29 mouse cellular contexts compared by ENCODE assay signal in the genomic region with DNA sequence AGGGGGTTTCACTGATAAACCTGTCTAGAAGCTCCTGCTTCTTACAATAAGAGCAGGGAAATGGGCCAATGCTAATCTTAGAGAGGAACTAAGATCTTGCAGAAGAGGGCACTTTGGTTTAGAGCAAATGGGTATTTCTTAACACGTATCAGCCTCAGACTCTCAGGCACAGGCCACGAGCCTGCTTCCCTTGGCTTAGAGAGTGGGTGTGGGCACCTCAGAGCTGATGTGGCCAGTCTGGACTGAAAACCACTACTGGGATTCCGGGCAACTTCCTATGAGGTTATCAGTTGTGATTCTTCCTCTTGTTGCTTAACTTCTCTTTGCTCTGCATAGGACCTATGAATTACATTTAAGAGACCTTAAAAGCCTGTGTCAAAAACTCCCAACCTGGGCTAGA. TPM values are rescaled to one million over a fixed set of nuclear protein-coding genes. Genes with fewer than 3 reads are reported as not detected.
DNase-seq lines count a peak whose midpoint lies in the region; ATAC-seq lines count a peak whose summit lies in the region.
"Had no signal": no experiment of that assay in that cellular context is flagged by ENCODE, and none has a peak within 500 bp of the region (broad histone marks: within the 10 kb centered on the region; RNA-seq: fewer than 3 reads in every experiment).

No protein-coding gene starts in this region.

- no peak overlapping the region for H3K4me3 ChIP-seq in heart, embryonic 12.5 days
- H3K4me3 ChIP-seq in heart, embryonic 11.5 days (ENCODE audit: low read depth, low read length): no peak overlapping the region
- H3K4me3 ChIP-seq: embryonic facial prominence, embryonic 15.5 days; forebrain, embryonic 15.5 days; heart, adult 2 months; heart, embryonic 15.5 days; hindbrain, embryonic 10.5 days; limb, embryonic 15.5 days; liver, embryonic 15.5 days; megakaryocyte, embryonic 14.5 days; midbrain, embryonic 13.5 days; neural tube, embryonic 12.5 days had no signal

- WGBS in heart, embryonic 12.5 days: 74% methylated on average over 3 of the region's 3 CpGs
- WGBS in heart, embryonic 11.5 days (ENCODE audit: insufficient replicate concordance): 81% methylated on average over 3 of the region's 3 CpGs

- ATAC-seq in heart, embryonic 12.5 days (ENCODE audit: insufficient number of reproducible peaks, low FRiP score): no peak
- ATAC-seq in common myeloid progenitor, adult 5-6 weeks (replicated peaks; ENCODE audit: low read depth, poor library complexity, severe bottlenecking): peak; percentile 86
- no peak for ATAC-seq in heart, embryonic 11.5 days (replicated peaks; ENCODE audit: insufficient number of reproducible peaks, low FRiP score, low TSS enrichment)
- ATAC-seq: forebrain, embryonic 15.5 days; hindbrain, embryonic 16.5 days; intestine, embryonic 16.5 days; midbrain, embryonic 13.5 days had no signal

- no peak overlapping the region for H3K9ac ChIP-seq in heart, embryonic 12.5 days
- no peak overlapping the region for H3K9ac ChIP-seq in heart, embryonic 11.5 days (ENCODE audit: low read depth, low read length)
- H3K9ac ChIP-seq: embryonic facial prominence, embryonic 15.5 days; forebrain, embryonic 15.5 days; heart, embryonic 15.5 days; limb, embryonic 15.5 days; liver, embryonic 15.5 days; midbrain, embryonic 13.5 days; neural tube, embryonic 12.5 days had no signal

- H3K27ac ChIP-seq in heart, embryonic 12.5 days (ENCODE audit: poor library complexity, severe bottlenecking): no peak overlapping the region
- no peak overlapping the region for H3K27ac ChIP-seq in heart, embryonic 11.5 days (ENCODE audit: low read depth, low read length)
- H3K27ac ChIP-seq: embryonic facial prominence, embryonic 15.5 days; forebrain, embryonic 15.5 days; heart, adult 2 months; heart, embryonic 15.5 days; hindbrain, embryonic 10.5 days; limb, embryonic 15.5 days; liver, embryonic 15.5 days; midbrain, embryonic 13.5 days; neural tube, embryonic 12.5 days had no signal

- peaks cover 26% of the 10 kb centered on the region for H3K36me3 ChIP-seq in heart, embryonic 12.5 days
- peaks cover 3% of the 10 kb centered on the region; the same call in 1 of the 2 replicates for H3K36me3 ChIP-seq in heart, embryonic 11.5 days (ENCODE audit: control insufficient read depth, insufficient read depth, low read length)

- no peaks in the 10 kb centered on the region for H3K27me3 ChIP-seq in heart, embryonic 12.5 days (replicated peaks)
- H3K27me3 ChIP-seq in heart, embryonic 11.5 days (ENCODE audit: control insufficient read depth, insufficient read depth, low read length): no peaks in the 10 kb centered on the region
- H3K27me3 ChIP-seq: embryonic facial prominence, embryonic 15.5 days; forebrain, embryonic 15.5 days; heart, embryonic 15.5 days; limb, embryonic 15.5 days; liver, embryonic 15.5 days; megakaryocyte, embryonic 14.5 days; midbrain, embryonic 13.5 days; neural tube, embryonic 12.5 days had no signal

- no peaks in the 10 kb centered on the region for H3K9me3 ChIP-seq in heart, embryonic 12.5 days (replicated peaks)
- no peaks in the 10 kb centered on the region for H3K9me3 ChIP-seq in heart, embryonic 11.5 days (replicated peaks; ENCODE audit: control insufficient read depth, low read length)
- H3K9me3 ChIP-seq: embryonic facial prominence, embryonic 15.5 days; forebrain, embryonic 15.5 days; heart, embryonic 15.5 days; hindbrain, embryonic 10.5 days; limb, embryonic 15.5 days; liver, embryonic 15.5 days; megakaryocyte, embryonic 14.5 days; midbrain, embryonic 13.5 days; neural tube, embryonic 12.5 days had no signal

- no peak overlapping the region for H3K4me2 ChIP-seq in heart, embryonic 12.5 days
- H3K4me2 ChIP-seq in heart, embryonic 11.5 days: no peak overlapping the region
- H3K4me2 ChIP-seq: embryonic facial prominence, embryonic 15.5 days; forebrain, embryonic 15.5 days; heart, embryonic 15.5 days; limb, embryonic 15.5 days; liver, embryonic 15.5 days; midbrain, embryonic 13.5 days; neural tube, embryonic 12.5 days had no signal

- H3K4me1 ChIP-seq in heart, embryonic 12.5 days (replicated peaks): peaks cover 10% of the 10 kb centered on the region
- H3K4me1 ChIP-seq in heart, embryonic 11.5 days (ENCODE audit: control insufficient read depth, insufficient read depth, low read length): no peaks in the 10 kb centered on the region
- H3K4me1 ChIP-seq: limb, embryonic 15.5 days had no signal

- DNase-seq in heart, adult 11 months: peak; percentile 92
- DNase-seq in lung, postnatal 25 days (ENCODE audit: low spot score): peak; percentile 49
- DNase-seq in monocyte, adult 2 months (ENCODE audit: low read depth in 1 of 2, low spot score in 2 of 2): peak; percentile 56
- DNase-seq in kidney, postnatal 25 days: no peak
- no peak for DNase-seq in spleen, postnatal 10 days (ENCODE audit: low spot score in 2 of 2)
- DNase-seq: cerebellum, adult 18-20 months; cerebellum, postnatal 36 days; gastrocnemius, postnatal 14 days; kidney, postnatal 36 days; left cerebral cortex, postnatal 4 days; retina, postnatal 1 day; right cerebral cortex, postnatal 25 days; spleen, adult 18-20 months; thymus, postnatal 14 days had no signal

RNA-seq across cellular contexts. Expression of gene Snx1, which starts 12.0 kb away (rescaled TPM):
- polyA plus RNA-seq in heart, embryonic 12.5 days (2016; fragmentation: Nextera tagmentation; extraction: Ambion mirVana): 68.8 and 72.1 TPM in 2 replicates
- 101 and 122 TPM in 2 replicates for total RNA-seq in common myeloid progenitor, adult 5-6 weeks (2017)
- polyA plus RNA-seq in heart, embryonic 11.5 days (2014; fragmentation: Nextera tagmentation; extraction: Ambion mirVana): 71.7 and 73.5 TPM in 2 replicates

RNA-seq across cellular contexts. Expression of gene Ciao2a, which starts 12.1 kb away (rescaled TPM):
- 161 and 176 TPM in 2 replicates for polyA plus RNA-seq in heart, embryonic 12.5 days (2016; fragmentation: Nextera tagmentation; extraction: Ambion mirVana)
- total RNA-seq in common myeloid progenitor, adult 5-6 weeks (2017): 177 and 182 TPM in 2 replicates
- polyA plus RNA-seq in heart, embryonic 11.5 days (2014; fragmentation: Nextera tagmentation; extraction: Ambion mirVana): 178 and 181 TPM in 2 replicates

RNA-seq across cellular contexts. Expression of gene Dapk2, which starts 43.7 kb away (rescaled TPM):
- polyA plus RNA-seq in heart, embryonic 12.5 days (2016; fragmentation: Nextera tagmentation; extraction: Ambion mirVana): 6.4 and 8.1 TPM in 2 replicates
- total RNA-seq in common myeloid progenitor, adult 5-6 weeks (2017): 4.0 and 4.1 TPM in 2 replicates
- polyA plus RNA-seq in heart, embryonic 11.5 days (2014; fragmentation: Nextera tagmentation; extraction: Ambion mirVana): 9.8 and 11.2 TPM in 2 replicates

RNA-seq across cellular contexts. Expression of gene Snx22, which starts 44.8 kb away (rescaled TPM):
- 2.4 and 3.0 TPM in 2 replicates for polyA plus RNA-seq in heart, embryonic 12.5 days (2016; fragmentation: Nextera tagmentation; extraction: Ambion mirVana)
- 1.2 and 1.7 TPM in 2 replicates for total RNA-seq in common myeloid progenitor, adult 5-6 weeks (2017)
- 2.1 and 2.9 TPM in 2 replicates for polyA plus RNA-seq in heart, embryonic 11.5 days (2014; fragmentation: Nextera tagmentation; extraction: Ambion mirVana)

RNA-seq across cellular contexts. Expression of gene Ppib, which starts 54.3 kb away (rescaled TPM):
- polyA plus RNA-seq in heart, embryonic 12.5 days (2016; fragmentation: Nextera tagmentation; extraction: Ambion mirVana): 405 and 410 TPM in 2 replicates
- 519 and 575 TPM in 2 replicates for total RNA-seq in common myeloid progenitor, adult 5-6 weeks (2017)
- polyA plus RNA-seq in heart, embryonic 11.5 days (2014; fragmentation: Nextera tagmentation; extraction: Ambion mirVana): 463 and 480 TPM in 2 replicates

Comparison
In these comparisons a context has a peak if more than half of its experiments do, and no peak if none do; other contexts are left out.
1. DNase-seq: peak in heart, adult 11 months (single experiment), lung, postnatal 25 days (single experiment) and monocyte, adult 2 months (2 of 2); none in kidney, postnatal 25 days (0 of 2) and spleen, postnatal 10 days (0 of 2).